Mouse (Mus musculus) liver, embryonic 14.5 days (tissue): ENCODE results near the gene Apobec3. TPM values are rescaled to one million over a fixed set of nuclear protein-coding genes. Genes with fewer than 3 reads are reported as not detected.
"Not testable (repeated sequence)": the region's sequence is repeated elsewhere in the genome, so short reads cannot be mapped to it uniquely, and the experiment has no call there.

ENCODE experiments used
- ATAC-seq: fragments of 200-750 bp; cut with Nextera tagmentation; 2 replicates; pipeline ENCODE4 v1.8.0; 2017; ENCODE audit warnings: moderate number of reproducible peaks, mild to moderate bottlenecking, moderate library complexity; ENCODE audit not compliant: insufficient read depth
- DNase-seq, 3 experiments: peaks; one replicate each; pipeline ENCODE4 v3.0.0-alpha.2; 2012 to 2013; ENCODE audit warnings: low read depth in 3 of 3, low spot score in 3 of 3
- H3K27ac ChIP-seq: fragments of 300-500 bp; sonication (generic); 2 replicates; pipeline ENCODE4 v1.5.1; 2014; ENCODE audit warnings: moderate library complexity, mild to moderate bottlenecking, control low read depth, inconsistent platforms
- H3K27me3 ChIP-seq: fragments of 300-500 bp; sonication (generic); 2 replicates; pipeline ENCODE4 v1.6.1; 2014; ENCODE audit warnings: mild to moderate bottlenecking, low read length, moderate library complexity; ENCODE audit not compliant: control insufficient read depth, insufficient read depth
- H3K36me3 ChIP-seq: fragments of 300-500 bp; sonication (generic); replicated peaks from 2 replicates; pipeline ENCODE4 v1.6.1; 2014; ENCODE audit warnings: low read depth; ENCODE audit not compliant: control insufficient read depth, insufficient read depth
- H3K4me1 ChIP-seq, 2 experiments: fragments of 200-500 bp in 1 of 2; fragments of 300-500 bp in 1 of 2; sonication (generic) in 1 of 2; replicated peaks; 2 replicates each; pipeline ENCODE4 v1.6.1; 2012 to 2014; ENCODE audit warnings: antibody characterized with exemption in 1 of 2, inconsistent platforms in 1 of 2, low read length in 1 of 2; ENCODE audit not compliant: control insufficient read depth in 2 of 2, insufficient read depth in 2 of 2
- H3K4me2 ChIP-seq: fragments of 300-500 bp; sonication (generic); 2 replicates; pipeline ENCODE4 v1.6.1; 2014; ENCODE audit warnings: low read depth, mild to moderate bottlenecking, control low read depth, moderate library complexity
- H3K4me3 ChIP-seq, 2 experiments: fragments of 200-500 bp in 1 of 2; fragments of 300-500 bp in 1 of 2; sonication (generic) in 1 of 2; 2 replicates each; pipeline ENCODE4 v1.5.1; 2012 to 2014; ENCODE audit warnings: low read depth in 2 of 2, low read length in 2 of 2, mild to moderate bottlenecking in 2 of 2, control low read depth in 1 of 2, inconsistent platforms in 1 of 2, moderate library complexity in 1 of 2; ENCODE audit not compliant: insufficient read depth in 1 of 2
- H3K9ac ChIP-seq: fragments of 300-500 bp; sonication (generic); replicated peaks from 2 replicates; pipeline ENCODE4 v1.6.1; 2014; ENCODE audit warnings: mild to moderate bottlenecking, control low read depth, moderate library complexity
- H3K9me3 ChIP-seq: fragments of 300-500 bp; sonication (generic); 2 replicates; pipeline ENCODE4 v1.6.1; 2016; ENCODE audit warnings: low read length, mixed read lengths; ENCODE audit not compliant: control insufficient read depth
- CTCF ChIP-seq: IDR thresholded peaks from 2 replicates; pipeline ENCODE4 v1.5.1; 2016; ENCODE audit warnings: antibody characterized with exemption, low read depth, control low read depth
- EP300 ChIP-seq: IDR thresholded peaks from 2 replicates; pipeline ENCODE4 v1.6.1; 2016; ENCODE audit warnings: antibody characterized with exemption, low read depth
- WGBS: fragments of 180-500 bp; shearing (Covaris S2); extraction: QIAGEN DNeasy Blood & Tissue Kit; methylation state at CpG from one replicate; pipeline ENCODE4 v1.1.7; 2014; ENCODE audit not compliant: insufficient replicate concordance; 5-methylcytosine and 5-hydroxymethylcytosine counted together
- polyA plus RNA-seq, 2 experiments: library from polyadenylated mRNA; depleted of rRNA in 1 of 2; stranded (reverse) in 1 of 2; unstranded in 1 of 2; fragments of >200 nt; fragmentation: Nextera tagmentation in 1 of 2; extraction: Ambion mirVana in 1 of 2; gene quantifications; 2 replicates each; pipeline versions ENCODE4 v1.2.1 to v1.2.3; 2012 to 2014

The Apobec3 gene
- polyA plus RNA-seq, 2 experiments = 29.8 to 34.3 TPM

- peaks cover 25% of the 10 kb centered on the region for H3K36me3 ChIP-seq
- no peak overlapping the region for H3K27ac ChIP-seq
- H3K4me3 ChIP-seq = no peak overlapping the region
- H3K9ac ChIP-seq = no peak overlapping the region
- ATAC-seq = no peak
- no peak for TF ChIP-seq EP300
- no peak for TF ChIP-seq CTCF
- H3K4me1 ChIP-seq = peaks cover 6 to 9% of the 10 kb centered on the region in 2 experiments; a peak in 3 of 4 replicates
- DNase-seq = no peak
- H3K27me3 ChIP-seq = no peaks in the 10 kb centered on the region
- H3K4me2 ChIP-seq = no peak overlapping the region
- no peaks in the 10 kb centered on the region for H3K9me3 ChIP-seq
- WGBS = 69% methylated on average over 7 of the region's 7 CpGs
These were observed 9.3 kb downstream of the Apobec3 start for GRCm38 (mm10) chr15:79900751-79901150.

DNA sequence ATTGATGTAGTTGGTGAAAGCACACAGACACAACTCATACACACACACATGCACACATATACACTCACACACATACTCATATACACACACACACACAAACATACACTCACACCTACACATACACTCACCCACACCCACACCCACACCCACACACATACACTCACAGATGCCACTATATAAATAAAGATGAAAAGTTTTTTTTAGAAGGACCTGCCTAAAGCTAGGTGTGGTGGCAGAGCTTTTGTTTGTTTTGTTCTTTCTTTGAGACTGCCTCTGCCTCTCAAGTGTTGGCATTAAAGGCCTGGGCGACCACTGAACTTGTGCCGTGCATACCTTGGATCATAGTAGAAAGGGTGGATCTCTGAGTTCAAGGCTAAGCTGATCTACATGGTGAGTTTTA lies 9.9 kb downstream of the Apobec3 start:
- TF ChIP-seq CTCF = no peak
- no peak for TF ChIP-seq EP300

GRCm38 (mm10) chr15:79903081-79903480 lies 11.6 kb downstream of the Apobec3 start:
- ATAC-seq = not testable (repeated sequence)
- WGBS = 88% methylated on average over 8 of the region's 8 CpGs
- peaks cover 32% of the 10 kb centered on the region for H3K36me3 ChIP-seq

More for the DNA sequence above, 9.9 kb downstream of the Apobec3 start:
- ATAC-seq = no peak
- Histone ChIP-seq H3K9me3 (no peaks in the 10 kb centered on the region), H3K36me3 (peaks cover 31% of the 10 kb centered on the region), H3K27ac (no peak overlapping the region), H3K9ac (no peak overlapping the region), H3K4me3 (no peak overlapping the region), H3K27me3 (no peaks in the 10 kb centered on the region), H3K4me1 (peaks cover 0 to 3% of the 10 kb centered on the region in 2 experiments; a peak in 3 of 4 replicates), H3K4me2 (no peak overlapping the region)
- WGBS = 79% methylated on average over 2 of the region's 2 CpGs
- no peak for DNase-seq

GRCm38 (mm10) chr15:79903963-79904362 lies 12.5 kb downstream of the Apobec3 start:
- TF ChIP-seq EP300 (no peak), CTCF (no peak)
- Histone ChIP-seq H3K9me3 (no peaks in the 10 kb centered on the region), H3K4me2 (no peak overlapping the region), H3K4me1 (no peaks in the 10 kb centered on the region), H3K27ac (no peak overlapping the region), H3K4me3 (no peak overlapping the region), H3K9ac (no peak overlapping the region), H3K36me3 (peaks cover 24% of the 10 kb centered on the region), H3K27me3 (no peaks in the 10 kb centered on the region)
- ATAC-seq (no peak), DNase-seq (no peak)

More at GRCm38 (mm10) chr15:79903081-79903480, 11.6 kb downstream of the Apobec3 start:
- not testable (repeated sequence) for H3K9ac ChIP-seq, H3K4me2 ChIP-seq, H3K4me1 ChIP-seq, H3K9me3 ChIP-seq, H3K27me3 ChIP-seq, H3K27ac ChIP-seq, H3K4me3 ChIP-seq, DNase-seq

DNA sequence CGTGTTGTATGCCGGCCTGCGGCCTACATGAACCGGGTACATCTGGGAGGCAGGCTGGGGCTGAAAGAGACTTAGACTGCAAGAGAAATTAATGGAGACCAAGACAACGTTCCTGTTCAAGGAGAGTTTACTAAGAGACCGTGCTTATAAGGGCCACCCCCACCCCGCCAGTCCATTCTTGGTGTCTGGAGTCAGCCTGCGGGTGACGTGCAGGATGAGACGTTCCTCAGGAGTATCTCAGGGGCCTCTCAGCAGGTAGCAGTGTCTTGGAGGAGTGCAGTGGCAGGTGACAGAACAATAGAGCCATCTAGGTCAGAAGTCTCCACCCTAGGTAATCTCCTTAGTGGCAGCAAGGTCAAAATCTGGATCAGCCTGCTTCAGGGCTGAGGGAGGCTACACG lies 13.2 kb downstream of the Apobec3 start:
- H3K9me3 ChIP-seq, H3K4me1 ChIP-seq, ATAC-seq, DNase-seq, H3K4me2 ChIP-seq, H3K27me3 ChIP-seq, H3K4me3 ChIP-seq, H3K27ac ChIP-seq, H3K9ac ChIP-seq: not testable (repeated sequence)
- 85% methylated on average over 11 of the region's 11 CpGs for whole genome bisulfite sequencing
- peaks cover 20% of the 10 kb centered on the region for H3K36me3 ChIP-seq
